Mouse (Mus musculus) liver, postnatal 0 days (tissue): Measurements from ENCODE around the gene Ddx10. TPM values are rescaled to one million over a fixed set of nuclear protein-coding genes. Genes with fewer than 3 reads are reported as not detected.
A peak's percentile ranks its signal among the peaks of the same experiment; 100 is the strongest.

ENCODE experiments used
- ATAC-seq: fragments of 200-750 bp; cut with Nextera tagmentation; 2 replicates; pipeline ENCODE4 v1.8.0; 2017; ENCODE audit warnings: mild to moderate bottlenecking, moderate library complexity
- DNase-seq: peaks from one replicate; pipeline ENCODE4 v3.0.0-alpha.2; 2016
- H3K27ac ChIP-seq: fragments of 300-500 bp; sonication (generic); 2 replicates; pipeline ENCODE4 v1.5.1; 2014; ENCODE audit warnings: antibody characterized with exemption, moderate library complexity, mild to moderate bottlenecking, low read depth
- H3K27me3 ChIP-seq: fragments of 300-500 bp; sonication (generic); 2 replicates; pipeline ENCODE4 v1.6.1; 2014; ENCODE audit warnings: low read length, control low read depth, mixed read lengths; ENCODE audit not compliant: insufficient read depth
- H3K36me3 ChIP-seq: fragments of 300-500 bp; sonication (generic); replicated peaks from 2 replicates; pipeline ENCODE4 v1.6.1; 2014; ENCODE audit warnings: mild to moderate bottlenecking, control low read depth, low read length, moderate library complexity, mixed read lengths; ENCODE audit not compliant: insufficient read depth
- H3K4me1 ChIP-seq: fragments of 300-500 bp; sonication (generic); 2 replicates; pipeline ENCODE4 v1.6.1; 2014; ENCODE audit warnings: antibody characterized with exemption, mild to moderate bottlenecking, control low read depth; ENCODE audit not compliant: insufficient read depth
- H3K4me2 ChIP-seq: fragments of 300-500 bp; sonication (generic); 2 replicates; pipeline ENCODE4 v1.6.1; 2014; ENCODE audit warnings: low read depth, mild to moderate bottlenecking, low read length, moderate library complexity, mixed read lengths
- H3K4me3 ChIP-seq: fragments of 300-500 bp; sonication (generic); 2 replicates; pipeline ENCODE4 v1.5.1; 2014; ENCODE audit warnings: low read depth, low read length
- H3K9ac ChIP-seq: fragments of 300-500 bp; sonication (generic); replicated peaks from 2 replicates; pipeline ENCODE4 v1.6.1; 2014; ENCODE audit warnings: mild to moderate bottlenecking, moderate library complexity
- H3K9me3 ChIP-seq: fragments of 300-500 bp; sonication (generic); 2 replicates; pipeline ENCODE4 v1.6.1; 2016; ENCODE audit warnings: mild to moderate bottlenecking, control low read depth, low read length, mixed read lengths
- CTCF ChIP-seq: sonication (generic); IDR thresholded peaks from 2 replicates; pipeline ENCODE4 v1.5.1; 2016; ENCODE audit warnings: antibody characterized with exemption, low read depth
- EP300 ChIP-seq: IDR thresholded peaks from 2 replicates; pipeline ENCODE4 v1.6.1; 2016; ENCODE audit warnings: antibody characterized with exemption, low read depth, mild to moderate bottlenecking
- WGBS: fragments of 180-500 bp; shearing (Covaris S2); extraction: QIAGEN DNeasy Blood & Tissue Kit; methylation state at CpG from one replicate; pipeline ENCODE4 v1.1.7; 2014; ENCODE audit not compliant: insufficient replicate concordance; 5-methylcytosine and 5-hydroxymethylcytosine counted together
- polyA plus RNA-seq: library from polyadenylated mRNA; unstranded; fragments of >200 nt; fragmentation: Nextera tagmentation; extraction: Ambion mirVana; gene quantifications from 2 replicates; pipeline ENCODE4 v1.2.1, GENCODE M21; 2015

The Ddx10 gene
- 8.8 TPM in 2 replicates for polyA plus RNA-seq

DNA sequence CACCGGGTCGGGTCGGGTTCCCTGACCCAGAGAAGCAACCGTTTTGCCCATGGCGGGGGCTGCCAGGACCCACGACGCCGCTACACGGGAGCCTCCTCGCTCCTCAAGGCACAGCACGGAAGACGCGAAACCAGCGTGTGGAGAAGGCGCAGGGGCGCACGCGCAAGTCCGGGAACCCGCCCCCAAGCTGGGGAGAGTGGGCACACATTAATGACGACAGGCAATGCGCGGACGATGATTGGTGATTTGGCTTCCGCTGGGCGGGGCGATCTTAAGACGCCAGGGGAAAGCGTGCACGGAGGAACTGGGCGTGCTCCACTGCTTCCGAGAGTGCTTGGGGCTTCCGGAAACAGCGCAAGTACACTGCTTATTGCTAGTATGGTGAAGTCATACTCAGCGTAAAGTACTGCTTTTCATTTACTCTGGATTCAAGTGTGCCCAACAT, at the start of gene Ddx10:
Gene Ddx10, minus strand, starts transcription at position 101 of the 445 bp plus-strand sequence.
- 0% methylated on average over 35 of the region's 35 CpGs for WGBS
- H3K4me1 ChIP-seq, result peaks cover 8% of the 10 kb centered on the region
- H3K9ac ChIP-seq, result peak within 1 kb of the TSS; percentile 80
- peak; percentile 99 for ATAC-seq
- H3K4me3 ChIP-seq, result peak within 1 kb of the TSS; percentile 94
- peak; percentile 96 for DNase-seq
- peak within 1 kb of the TSS; percentile 99 for H3K4me2 ChIP-seq
- H3K27ac ChIP-seq, result 0 out of 2 replicates have a peak within 1 kb of the TSS, but pooled peaks have one; percentile 34
- H3K27me3 ChIP-seq, result no peaks in the 10 kb centered on the region
- no peaks in the 10 kb centered on the region for H3K36me3 ChIP-seq
- peak; percentile 34; the same call in 1 of the 2 replicates for TF ChIP-seq EP300
- no peak for TF ChIP-seq CTCF
- H3K9me3 ChIP-seq, result no peaks in the 10 kb centered on the region

DNA sequence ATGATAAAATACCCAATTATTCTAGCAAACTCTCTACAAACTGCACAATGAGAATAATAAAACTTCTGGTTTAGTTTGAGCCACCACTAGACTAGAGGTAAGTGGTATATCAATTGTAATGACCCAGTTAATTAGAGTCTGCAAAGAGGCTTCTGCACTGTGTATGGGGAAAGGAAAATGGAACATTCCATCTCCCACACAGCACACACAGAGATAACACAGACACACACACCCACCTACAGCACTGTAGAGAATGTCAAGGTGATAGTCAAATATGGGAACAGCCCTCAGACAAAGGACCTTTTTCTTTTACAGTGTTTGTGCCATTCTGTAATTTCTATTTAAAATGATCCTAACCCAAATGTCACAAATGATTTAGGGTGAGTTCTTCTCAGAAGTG, 45.0 kb upstream of the Ddx10 start:
- no peak for TF ChIP-seq EP300
- no peak for TF ChIP-seq CTCF
- Histone ChIP-seq H3K27me3 (no peaks in the 10 kb centered on the region), H3K9ac (no peak overlapping the region), H3K36me3 (no peaks in the 10 kb centered on the region), H3K9me3 (no peaks in the 10 kb centered on the region), H3K4me3 (no peak overlapping the region), H3K4me2 (no peak overlapping the region), H3K4me1 (no peaks in the 10 kb centered on the region), H3K27ac (no peak overlapping the region)
- ATAC-seq (no peak), DNase-seq (no peak)

- no peaks in the 10 kb centered on the region for H3K4me1 ChIP-seq
- H3K27ac ChIP-seq, result no peak overlapping the region
- no peak for ATAC-seq
- H3K4me2 ChIP-seq, result no peak overlapping the region
- DNase-seq, result no peak
- H3K4me3 ChIP-seq, result no peak overlapping the region
- no peaks in the 10 kb centered on the region for H3K9me3 ChIP-seq
- H3K36me3 ChIP-seq, result no peaks in the 10 kb centered on the region
- WGBS, result 66% methylated on average over 3 of the region's 3 CpGs
- no peaks in the 10 kb centered on the region for H3K27me3 ChIP-seq
- H3K9ac ChIP-seq, result no peak overlapping the region
- TF ChIP-seq EP300, result no peak
- no peak for TF ChIP-seq CTCF
Measured at GRCm38 (mm10) chr9:53290006-53290405, 42.2 kb upstream of the Ddx10 start.

DNA sequence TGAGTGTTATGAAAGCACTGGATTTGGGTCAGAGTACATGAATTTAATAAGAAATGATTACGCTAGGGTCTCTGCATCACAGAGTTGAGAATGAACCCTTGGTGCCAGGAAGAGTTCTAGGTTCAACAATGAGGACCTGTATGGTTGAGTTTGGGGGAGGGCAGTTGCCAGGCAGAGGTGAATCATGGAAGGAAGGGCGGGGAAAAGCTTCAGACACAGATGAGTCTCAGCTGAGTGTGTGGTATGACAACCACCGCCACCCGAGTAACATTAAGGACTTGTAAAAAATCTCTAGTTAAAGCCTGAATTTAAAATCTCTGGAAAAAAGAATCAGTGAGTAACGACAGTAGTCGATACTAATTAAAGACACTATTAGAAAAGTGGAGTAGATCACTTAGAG, 38.9 kb upstream of the Ddx10 start:
- no peak for ATAC-seq
- Histone ChIP-seq H3K27ac (no peak overlapping the region), H3K9me3 (no peaks in the 10 kb centered on the region), H3K27me3 (no peaks in the 10 kb centered on the region), H3K4me1 (no peaks in the 10 kb centered on the region), H3K9ac (no peak overlapping the region), H3K4me3 (no peak overlapping the region), H3K4me2 (no peak overlapping the region), H3K36me3 (no peaks in the 10 kb centered on the region)
- WGBS, result 76% methylated on average over 6 of the region's 6 CpGs
- no peak for DNase-seq
- TF ChIP-seq CTCF (no peak), EP300 (no peak)

- TF ChIP-seq EP300 (no peak), CTCF (no peak)
- no peaks in the 10 kb centered on the region for H3K9me3 ChIP-seq
- WGBS, result 88% methylated on average over 2 of the region's 2 CpGs
- DNase-seq (no peak), ATAC-seq (no peak)
- no peak overlapping the region for H3K9ac ChIP-seq
- H3K4me3 ChIP-seq, result no peak overlapping the region
- H3K27ac ChIP-seq, result no peak overlapping the region
- H3K27me3 ChIP-seq, result no peaks in the 10 kb centered on the region
- H3K4me2 ChIP-seq, result no peak overlapping the region
- H3K36me3 ChIP-seq, result no peaks in the 10 kb centered on the region
- H3K4me1 ChIP-seq, result no peaks in the 10 kb centered on the region
Measured at GRCm38 (mm10) chr9:53278997-53279396, 31.1 kb upstream of the Ddx10 start.

DNA sequence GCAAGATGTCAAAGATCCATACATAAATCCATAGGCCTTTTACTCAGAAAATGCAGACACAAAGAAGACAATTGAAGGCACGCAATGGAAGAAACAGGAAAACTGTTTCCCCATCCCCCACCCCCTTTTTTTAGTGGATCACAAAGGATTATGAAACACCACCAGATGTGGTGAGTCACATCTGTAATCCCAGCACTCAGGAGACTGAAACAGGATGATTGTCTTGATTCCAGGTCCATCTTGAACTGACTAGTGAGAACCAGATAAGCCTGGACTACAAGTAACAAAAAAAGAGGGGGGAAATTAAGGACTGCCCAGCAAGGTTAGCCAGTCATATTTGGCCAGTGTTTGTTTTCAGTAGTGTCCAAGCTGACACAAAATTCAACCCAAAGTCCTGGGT, 28.5 kb upstream of the Ddx10 start:
- H3K36me3 ChIP-seq, result no peaks in the 10 kb centered on the region
- no peaks in the 10 kb centered on the region for H3K27me3 ChIP-seq
- WGBS, result 90% methylated on average over 1 of the region's 1 CpGs
- no peak overlapping the region for H3K27ac ChIP-seq
- no peaks in the 10 kb centered on the region for H3K9me3 ChIP-seq
- ATAC-seq, result no peak
- H3K4me1 ChIP-seq, result no peaks in the 10 kb centered on the region
- no peak for DNase-seq
- H3K4me2 ChIP-seq, result no peak overlapping the region
- no peak overlapping the region for H3K4me3 ChIP-seq
- no peak overlapping the region for H3K9ac ChIP-seq
- TF ChIP-seq CTCF (no peak), EP300 (no peak)

DNA sequence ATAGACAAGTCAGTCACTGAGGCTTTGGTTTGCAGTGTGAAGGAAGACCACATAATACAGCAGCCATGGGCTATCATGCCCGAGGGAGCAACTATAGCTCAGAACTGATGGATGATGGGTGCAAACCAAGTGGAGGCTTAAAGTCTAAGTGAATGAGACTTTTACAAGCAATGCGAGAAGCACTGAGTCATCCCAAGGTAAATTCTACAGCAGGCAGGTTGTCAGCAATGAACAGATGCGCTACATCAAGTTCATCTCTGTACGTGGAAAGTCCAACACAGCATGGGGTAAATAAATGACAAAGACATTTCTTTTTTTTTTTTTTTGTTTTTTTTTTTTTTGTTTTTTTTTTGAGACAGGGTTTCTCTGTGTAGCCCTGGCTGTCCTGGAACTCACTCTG, 24.9 kb upstream of the Ddx10 start:
- WGBS, result 78% methylated on average over 4 of the region's 4 CpGs
- no peak for TF ChIP-seq CTCF
- no peak for TF ChIP-seq EP300
- no peaks in the 10 kb centered on the region for H3K9me3 ChIP-seq
- ATAC-seq, result no peak
- no peak overlapping the region for H3K27ac ChIP-seq
- DNase-seq, result no peak
- no peak overlapping the region for H3K4me2 ChIP-seq
- H3K9ac ChIP-seq, result no peak overlapping the region
- H3K36me3 ChIP-seq, result no peaks in the 10 kb centered on the region
- no peaks in the 10 kb centered on the region for H3K27me3 ChIP-seq
- no peak overlapping the region for H3K4me3 ChIP-seq
- H3K4me1 ChIP-seq, result no peaks in the 10 kb centered on the region
